Comparison of ENCODE assay signal across 8 mouse cellular contexts in genomic region chr10:128546787-128547186, GRCm38 (mm10). TPM values are rescaled to one million over a fixed set of nuclear protein-coding genes. Genes with fewer than 3 reads are reported as not detected.
DNase-seq lines count a peak whose midpoint lies in the region; ATAC-seq and TF ChIP-seq lines count a peak whose summit lies in the region.

No protein-coding gene starts in this region.

- TF ChIP-seq CTCF in ES-Bruce4 (IDR thresholded peaks at IDR 0.05; ENCODE audit: low read depth, low read length) = no peak
- no peak for TF ChIP-seq CTCF in forebrain, postnatal 0 days (IDR thresholded peaks at IDR 0.05; ENCODE audit: low read depth)
- no peak for TF ChIP-seq CTCF in liver, postnatal 0 days (IDR thresholded peaks at IDR 0.05; ENCODE audit: low read depth)

- peak overlapping the region; percentile 79 for H3K9ac ChIP-seq in heart, embryonic 14.5 days (ENCODE audit: low read length)
- H3K9ac ChIP-seq in ES-Bruce4 (ENCODE audit: low read depth, poor library complexity, severe bottlenecking) = peak overlapping the region; percentile 100
- peak overlapping the region; percentile 67 for H3K9ac ChIP-seq in forebrain, postnatal 0 days
- H3K9ac ChIP-seq in liver, postnatal 0 days (replicated peaks) = peak overlapping the region; percentile 83

- no peaks in the 10 kb centered on the region for H3K9me3 ChIP-seq in heart, embryonic 14.5 days (ENCODE audit: control insufficient read depth, low read length)
- no peaks in the 10 kb centered on the region for H3K9me3 ChIP-seq in ES-Bruce4 (replicated peaks; ENCODE audit: control insufficient read depth, insufficient read depth, low read length, poor library complexity, severe bottlenecking)
- no peaks in the 10 kb centered on the region for H3K9me3 ChIP-seq in forebrain, postnatal 0 days (ENCODE audit: low read length)
- H3K9me3 ChIP-seq in liver, postnatal 0 days (ENCODE audit: low read length) = no peaks in the 10 kb centered on the region

- no peak for TF ChIP-seq EP300 in ES-Bruce4 (IDR thresholded peaks at IDR 0.05; ENCODE audit: insufficient read depth, low read depth, low read length)
- no peak for TF ChIP-seq EP300 in liver, postnatal 0 days (IDR thresholded peaks at IDR 0.05; ENCODE audit: low read depth)

- no peak for ATAC-seq in heart, embryonic 14.5 days (ENCODE audit: insufficient number of reproducible peaks, insufficient read depth, low FRiP score, low read depth)
- ATAC-seq in forebrain, postnatal 0 days = no peak
- no peak for ATAC-seq in liver, postnatal 0 days

- WGBS in heart, embryonic 14.5 days = 18% methylated on average over 7 of the region's 7 CpGs
- 22% methylated on average over 7 of the region's 7 CpGs for WGBS in forebrain, postnatal 0 days
- 9% methylated on average over 7 of the region's 7 CpGs for WGBS in liver, postnatal 0 days (ENCODE audit: insufficient replicate concordance)

- H3K36me3 ChIP-seq in heart, embryonic 14.5 days (ENCODE audit: control insufficient read depth, insufficient read depth, low read length) = peaks cover 40% of the 10 kb centered on the region
- peaks cover 40% of the 10 kb centered on the region for H3K36me3 ChIP-seq in ES-Bruce4 (ENCODE audit: control insufficient read depth, insufficient read depth, low read length, poor library complexity, severe bottlenecking)
- peaks cover 31% of the 10 kb centered on the region for H3K36me3 ChIP-seq in forebrain, postnatal 0 days (ENCODE audit: insufficient read depth)
- peaks cover 24% of the 10 kb centered on the region for H3K36me3 ChIP-seq in liver, postnatal 0 days (replicated peaks; ENCODE audit: insufficient read depth, low read length)

- DNase-seq in heart, adult 18-20 months = no peak
- DNase-seq in forebrain, postnatal 0 days = no peak
- DNase-seq in liver, postnatal 0 days = no peak
- DNase-seq in Muller cell, postnatal 12 days (ENCODE audit: inconsistent ontology term) = no peak
- no peak for DNase-seq in ovary, adult 18-20 months (ENCODE audit: low spot score)
- DNase-seq in left cerebral cortex, adult 8-10 months (ENCODE audit: low spot score in 2 of 2) = no peak

- peak overlapping the region; percentile 71 for H3K4me2 ChIP-seq in heart, embryonic 14.5 days (ENCODE audit: low read length)
- H3K4me2 ChIP-seq in forebrain, postnatal 0 days (ENCODE audit: low read depth) = peak overlapping the region; percentile 84
- H3K4me2 ChIP-seq in liver, postnatal 0 days (ENCODE audit: low read depth, low read length) = peak overlapping the region; percentile 91

- H3K4me3 ChIP-seq in heart, embryonic 14.5 days (ENCODE audit: control insufficient read depth in 1 of 2, insufficient read depth in 1 of 2, low read depth in 1 of 2, low read length in 2 of 2) = peak overlapping the region; percentile 65 to 79
- peak overlapping the region; percentile 87 for H3K4me3 ChIP-seq in ES-Bruce4 (ENCODE audit: low read depth, low read length)
- H3K4me3 ChIP-seq in forebrain, postnatal 0 days (ENCODE audit: low read depth, low read length) = peak overlapping the region; percentile 74
- H3K4me3 ChIP-seq in liver, postnatal 0 days (ENCODE audit: low read depth, low read length) = peak overlapping the region; percentile 90

- peaks cover 2 to 14% of the 10 kb centered on the region in 2 experiments for H3K4me1 ChIP-seq in heart, embryonic 14.5 days (ENCODE audit: control insufficient read depth in 2 of 2, insufficient read depth in 2 of 2, low read length in 2 of 2)
- H3K4me1 ChIP-seq in ES-Bruce4 (ENCODE audit: control insufficient read depth, insufficient read depth, low read length) = no peaks in the 10 kb centered on the region
- peaks cover 7% of the 10 kb centered on the region; the same call in 1 of the 2 replicates for H3K4me1 ChIP-seq in forebrain, postnatal 0 days (ENCODE audit: insufficient read depth)
- peaks cover 9% of the 10 kb centered on the region for H3K4me1 ChIP-seq in liver, postnatal 0 days (ENCODE audit: insufficient read depth)

- TF ChIP-seq POLR2A in ES-Bruce4 (IDR thresholded peaks at IDR 0.05; ENCODE audit: insufficient read depth, low read length) = no peak

- H3K27me3 ChIP-seq in heart, embryonic 14.5 days (ENCODE audit: control insufficient read depth, insufficient read depth, low read length) = no peaks in the 10 kb centered on the region
- H3K27me3 ChIP-seq in ES-Bruce4 (ENCODE audit: control insufficient read depth, insufficient read depth, low read length, poor library complexity, severe bottlenecking) = no peaks in the 10 kb centered on the region
- no peaks in the 10 kb centered on the region for H3K27me3 ChIP-seq in forebrain, postnatal 0 days (ENCODE audit: insufficient read depth, low read length)
- H3K27me3 ChIP-seq in liver, postnatal 0 days (ENCODE audit: insufficient read depth, low read length) = no peaks in the 10 kb centered on the region

- H3K27ac ChIP-seq in heart, embryonic 14.5 days (replicated peaks in 1 of 2; ENCODE audit: control insufficient read depth in 1 of 2, insufficient read depth in 1 of 2, low read depth in 2 of 2, low read length in 2 of 2) = peak overlapping the region; percentile 79 to 91
- H3K27ac ChIP-seq in ES-Bruce4 (ENCODE audit: insufficient read depth, low read length) = peak overlapping the region; percentile 64
- H3K27ac ChIP-seq in forebrain, postnatal 0 days (ENCODE audit: low read depth, low read length) = peak overlapping the region; percentile 92
- H3K27ac ChIP-seq in liver, postnatal 0 days (ENCODE audit: low read depth) = peak overlapping the region; percentile 92

RNA-seq across cellular contexts. Expression of gene Zc3h10, which starts 0.8 kb away (rescaled TPM):
- polyA plus RNA-seq in heart, embryonic 14.5 days (2014; fragmentation: Nextera tagmentation; extraction: Ambion mirVana) = 7.3 and 8.2 TPM in 2 replicates
- 1 to 10 TPM; 7.7 to 8.2 TPM for total RNA-seq in heart, adult 18-20 months (2021)
- polyA plus RNA-seq in ES-Bruce4 (2011; ENCODE audit: insufficient read depth, insufficient read length, low read depth, missing spikeins) = 22.4 and 24.6 TPM in 2 replicates
- 15.0 and 20.6 TPM in 2 replicates for total RNA-seq in forebrain, postnatal 0 days (2014; rRNA removed)
- polyA plus RNA-seq in forebrain, postnatal 0 days (2015; fragmentation: Nextera tagmentation; extraction: Ambion mirVana) = 12.7 and 12.8 TPM in 2 replicates
- polyA plus RNA-seq in liver, postnatal 0 days (2015; fragmentation: Nextera tagmentation; extraction: Ambion mirVana) = 5.0 and 5.4 TPM in 2 replicates
- total RNA-seq in left cerebral cortex, adult 8-10 months (2022) = 10 to 100 TPM; 11.7 to 16.1 (median 14.8) TPM

RNA-seq across cellular contexts. Expression of gene Rpl41, which starts 2.3 kb away (rescaled TPM):
- polyA plus RNA-seq in heart, embryonic 14.5 days (2014; fragmentation: Nextera tagmentation; extraction: Ambion mirVana) = 2,755 and 3,168 TPM in 2 replicates
- total RNA-seq in heart, adult 18-20 months (2021) = 1,000 to 10,000 TPM; 1,490 to 1,551 TPM
- polyA plus RNA-seq in ES-Bruce4 (2011; ENCODE audit: insufficient read depth, insufficient read length, low read depth, missing spikeins) = 3,771 and 3,978 TPM in 2 replicates
- total RNA-seq in forebrain, postnatal 0 days (2014; rRNA removed) = 877 and 1,605 TPM in 2 replicates
- 2,439 and 3,234 TPM in 2 replicates for polyA plus RNA-seq in forebrain, postnatal 0 days (2015; fragmentation: Nextera tagmentation; extraction: Ambion mirVana)
- polyA plus RNA-seq in liver, postnatal 0 days (2015; fragmentation: Nextera tagmentation; extraction: Ambion mirVana) = 2,058 and 2,065 TPM in 2 replicates
- total RNA-seq in left cerebral cortex, adult 8-10 months (2022) = 1,000 to 10,000 TPM; 1,345 to 1,743 (median 1,563) TPM

RNA-seq across cellular contexts. Expression of gene Pa2g4, which starts 19.0 kb away (rescaled TPM):
- polyA plus RNA-seq in heart, embryonic 14.5 days (2014; fragmentation: Nextera tagmentation; extraction: Ambion mirVana) = 123 TPM in 2 replicates
- 10 to 100 TPM; 43.1 to 46.0 TPM for total RNA-seq in heart, adult 18-20 months (2021)
- polyA plus RNA-seq in ES-Bruce4 (2011; ENCODE audit: insufficient read depth, insufficient read length, low read depth, missing spikeins) = 366 and 396 TPM in 2 replicates
- 119 and 122 TPM in 2 replicates for total RNA-seq in forebrain, postnatal 0 days (2014; rRNA removed)
- 128 and 135 TPM in 2 replicates for polyA plus RNA-seq in forebrain, postnatal 0 days (2015; fragmentation: Nextera tagmentation; extraction: Ambion mirVana)
- 81.9 and 85.1 TPM in 2 replicates for polyA plus RNA-seq in liver, postnatal 0 days (2015; fragmentation: Nextera tagmentation; extraction: Ambion mirVana)
- total RNA-seq in left cerebral cortex, adult 8-10 months (2022) = 10 to 100 TPM; 57.5 to 60.9 (median 59.4) TPM

RNA-seq across cellular contexts. Expression of gene Esyt1, which starts 21.1 kb away (rescaled TPM):
- 17.3 and 17.8 TPM in 2 replicates for polyA plus RNA-seq in heart, embryonic 14.5 days (2014; fragmentation: Nextera tagmentation; extraction: Ambion mirVana)
- total RNA-seq in heart, adult 18-20 months (2021) = 10 to 100 TPM; 15.9 to 19.9 TPM
- 20.1 and 20.5 TPM in 2 replicates for polyA plus RNA-seq in ES-Bruce4 (2011; ENCODE audit: insufficient read depth, insufficient read length, low read depth, missing spikeins)
- total RNA-seq in forebrain, postnatal 0 days (2014; rRNA removed) = 9.9 and 14.8 TPM in 2 replicates
- 4.4 and 5.3 TPM in 2 replicates for polyA plus RNA-seq in forebrain, postnatal 0 days (2015; fragmentation: Nextera tagmentation; extraction: Ambion mirVana)
- 6.6 and 7.6 TPM in 2 replicates for polyA plus RNA-seq in liver, postnatal 0 days (2015; fragmentation: Nextera tagmentation; extraction: Ambion mirVana)
- 10 to 100 TPM; 11.9 to 13.7 (median 12.8) TPM for total RNA-seq in left cerebral cortex, adult 8-10 months (2022)

RNA-seq across cellular contexts. Expression of gene Erbb3, which starts 42.7 kb away (rescaled TPM):
- polyA plus RNA-seq in heart, embryonic 14.5 days (2014; fragmentation: Nextera tagmentation; extraction: Ambion mirVana) = 2.9 and 3.5 TPM in 2 replicates
- 1 to 10 TPM; 6.4 to 8.6 TPM for total RNA-seq in heart, adult 18-20 months (2021)
- polyA plus RNA-seq in ES-Bruce4 (2011; ENCODE audit: insufficient read depth, insufficient read length, low read depth, missing spikeins) = 39.4 and 41.7 TPM in 2 replicates
- total RNA-seq in forebrain, postnatal 0 days (2014; rRNA removed) = 1.3 and 1.4 TPM in 2 replicates
- 0.41 and 0.68 TPM in 2 replicates for polyA plus RNA-seq in forebrain, postnatal 0 days (2015; fragmentation: Nextera tagmentation; extraction: Ambion mirVana)
- 7.3 and 7.8 TPM in 2 replicates for polyA plus RNA-seq in liver, postnatal 0 days (2015; fragmentation: Nextera tagmentation; extraction: Ambion mirVana)
- total RNA-seq in left cerebral cortex, adult 8-10 months (2022) = 1 to 10 TPM; 7.8 to 8.3 (median 8.2) TPM
